Comparison of ENCODE assay signal across 8 mouse cellular contexts in genomic region chr13:34129485-34130225, GRCm38 (mm10). TPM values are rescaled to one million over a fixed set of nuclear protein-coding genes. Genes with fewer than 3 reads are reported as not detected.
DNase-seq lines count a peak whose midpoint lies in the region; ATAC-seq and TF ChIP-seq lines count a peak whose summit lies in the region.

No protein-coding gene starts in this region.

- H3K4me2 ChIP-seq in heart, embryonic 15.5 days = peak overlapping the region; percentile 75
- peak overlapping the region; percentile 86 for H3K4me2 ChIP-seq in lung, embryonic 14.5 days

- peaks cover 41% of the 10 kb centered on the region for H3K4me1 ChIP-seq in heart, embryonic 15.5 days (replicated peaks)
- peaks cover 4% of the 10 kb centered on the region for H3K4me1 ChIP-seq in lung, embryonic 14.5 days (ENCODE audit: insufficient read depth)
- H3K4me1 ChIP-seq in olfactory bulb, adult 2 months (ENCODE audit: control insufficient read depth, insufficient read depth, low read length) = peaks cover 27% of the 10 kb centered on the region

- DNase-seq in ovary, postnatal 36 days (ENCODE audit: low spot score) = peak; percentile 36
- no peak for DNase-seq in ovary, postnatal 10 days (ENCODE audit: low spot score)
- DNase-seq in embryo, embryonic 11.5 days (ENCODE audit: low read depth, low spot score) = peak; percentile 46
- DNase-seq in kidney, postnatal 25 days = peak; percentile 73 to 85
- peak; percentile 71 for DNase-seq in lung, embryonic 14.5 days
- peak; percentile 48 for DNase-seq in yolk sac, embryonic 10.5 days (ENCODE audit: low spot score)

- WGBS in heart, embryonic 15.5 days = 1% methylated on average over 31 of the region's 31 CpGs
- WGBS in lung, embryonic 14.5 days = under 1% methylated on average over 31 of the region's 31 CpGs
- under 1% methylated on average over 31 of the region's 31 CpGs for WGBS in olfactory bulb, adult 2 months

- no peak for TF ChIP-seq CTCF in lung, embryonic 14.5 days (IDR thresholded peaks at IDR 0.05; ENCODE audit: low read depth)
- TF ChIP-seq CTCF in olfactory bulb, adult 2 months (IDR thresholded peaks at IDR 0.05; ENCODE audit: insufficient read depth, low read depth, low read length) = no peak

- H3K4me3 ChIP-seq in heart, embryonic 15.5 days = peak overlapping the region; percentile 72
- H3K4me3 ChIP-seq in lung, embryonic 14.5 days (ENCODE audit: low read depth, low read length) = peak overlapping the region; percentile 64
- peak overlapping the region; percentile 87 for H3K4me3 ChIP-seq in olfactory bulb, adult 2 months (ENCODE audit: insufficient read depth, low read depth, low read length)

- ATAC-seq in heart, embryonic 15.5 days (replicated peaks; ENCODE audit: insufficient number of reproducible peaks, insufficient read depth, low FRiP score, low read depth) = no peak
- ATAC-seq in lung, embryonic 14.5 days (ENCODE audit: insufficient read depth) = no peak; the same call in none of the 2 replicates

- no peaks in the 10 kb centered on the region for H3K27me3 ChIP-seq in heart, embryonic 15.5 days
- peaks cover 30% of the 10 kb centered on the region for H3K27me3 ChIP-seq in lung, embryonic 14.5 days (ENCODE audit: insufficient read depth, low read length)

- peak overlapping the region; percentile 88 for H3K27ac ChIP-seq in heart, embryonic 15.5 days
- H3K27ac ChIP-seq in lung, embryonic 14.5 days (ENCODE audit: low read depth) = peak overlapping the region; percentile 68
- peak overlapping the region; percentile 95 for H3K27ac ChIP-seq in olfactory bulb, adult 2 months (ENCODE audit: insufficient read depth, low read depth, low read length)

- TF ChIP-seq POLR2A in olfactory bulb, adult 2 months (IDR thresholded peaks at IDR 0.05; ENCODE audit: insufficient read depth, low read depth, low read length) = no peak

- H3K9ac ChIP-seq in heart, embryonic 15.5 days = peak overlapping the region; percentile 66
- H3K9ac ChIP-seq in lung, embryonic 14.5 days = peak overlapping the region; percentile 65

- no peaks in the 10 kb centered on the region for H3K9me3 ChIP-seq in heart, embryonic 15.5 days (replicated peaks)
- H3K9me3 ChIP-seq in lung, embryonic 14.5 days (ENCODE audit: low read depth, low read length) = no peaks in the 10 kb centered on the region

- peaks cover 4% of the 10 kb centered on the region; the same call in 1 of the 2 replicates for H3K36me3 ChIP-seq in heart, embryonic 15.5 days
- H3K36me3 ChIP-seq in lung, embryonic 14.5 days (ENCODE audit: insufficient read depth) = peaks cover 6% of the 10 kb centered on the region; the same call in 1 of the 2 replicates

RNA-seq across cellular contexts. Expression of gene Tubb2b, which starts 0.6 kb away (rescaled TPM):
- 36.0 and 42.3 TPM in 2 replicates for polyA plus RNA-seq in heart, embryonic 15.5 days (2015; fragmentation: Nextera tagmentation; extraction: Ambion mirVana)
- polyA plus RNA-seq in lung, embryonic 14.5 days (2014; fragmentation: Nextera tagmentation; extraction: Ambion mirVana) = 13.3 and 15.9 TPM in 2 replicates
- not detected in 2 replicates for polyA plus RNA-seq in olfactory bulb, adult 2 months (2012; ENCODE audit: insufficient read depth, insufficient read length, low replicate concordance, missing spikeins)

RNA-seq across cellular contexts. Expression of gene Psmg4, which starts 33.1 kb away (rescaled TPM):
- polyA plus RNA-seq in heart, embryonic 15.5 days (2015; fragmentation: Nextera tagmentation; extraction: Ambion mirVana) = 65.3 and 76.5 TPM in 2 replicates
- 73.7 and 78.0 TPM in 2 replicates for polyA plus RNA-seq in lung, embryonic 14.5 days (2014; fragmentation: Nextera tagmentation; extraction: Ambion mirVana)
- not detected in 2 replicates for polyA plus RNA-seq in olfactory bulb, adult 2 months (2012; ENCODE audit: insufficient read depth, insufficient read length, low replicate concordance, missing spikeins)

RNA-seq across cellular contexts. Expression of gene Tubb2a, which starts 51.8 kb away (rescaled TPM):
- 136 and 170 TPM in 2 replicates for polyA plus RNA-seq in heart, embryonic 15.5 days (2015; fragmentation: Nextera tagmentation; extraction: Ambion mirVana)
- 164 and 169 TPM in 2 replicates for polyA plus RNA-seq in lung, embryonic 14.5 days (2014; fragmentation: Nextera tagmentation; extraction: Ambion mirVana)
- not detected in 2 replicates for polyA plus RNA-seq in olfactory bulb, adult 2 months (2012; ENCODE audit: insufficient read depth, insufficient read length, low replicate concordance, missing spikeins)

Comparison
In these comparisons a context has a peak if more than half of its experiments do, and no peak if none do; other contexts are left out.
1. RNA of gene Psmg4, which starts 33.1 kb away (polyA plus RNA-seq): 73.7 to 78.0 TPM in lung, embryonic 14.5 days and 65.3 to 76.5 TPM in heart, embryonic 15.5 days; not detected in olfactory bulb, adult 2 months; every median in the first group is over 10 times any median in the second.
2. Peak in every context shown above with its lines, with median percentiles within 50 percentile points of each other: H3K27ac ChIP-seq and H3K4me3 ChIP-seq.